Mouse (Mus musculus) testis, adult 2 months (tissue): Measurements from ENCODE around the gene Sorcs1.

ENCODE experiments used
- CTCF ChIP-seq: fragments of 200-500 bp; IDR thresholded peaks from 2 replicates; pipeline ENCODE4 v1.5.1; 2012; ENCODE audit warnings: low read depth, mild to moderate bottlenecking, inconsistent platforms, low read length, moderate library complexity; ENCODE audit not compliant: control insufficient read depth, insufficient read depth, insufficient replicate concordance
- POLR2A ChIP-seq: fragments of 200-500 bp; IDR thresholded peaks from 2 replicates; pipeline ENCODE4 v1.6.1; 2012; ENCODE audit warnings: low read depth, mild to moderate bottlenecking, inconsistent platforms, low read length, moderate library complexity; ENCODE audit not compliant: control insufficient read depth

DNA sequence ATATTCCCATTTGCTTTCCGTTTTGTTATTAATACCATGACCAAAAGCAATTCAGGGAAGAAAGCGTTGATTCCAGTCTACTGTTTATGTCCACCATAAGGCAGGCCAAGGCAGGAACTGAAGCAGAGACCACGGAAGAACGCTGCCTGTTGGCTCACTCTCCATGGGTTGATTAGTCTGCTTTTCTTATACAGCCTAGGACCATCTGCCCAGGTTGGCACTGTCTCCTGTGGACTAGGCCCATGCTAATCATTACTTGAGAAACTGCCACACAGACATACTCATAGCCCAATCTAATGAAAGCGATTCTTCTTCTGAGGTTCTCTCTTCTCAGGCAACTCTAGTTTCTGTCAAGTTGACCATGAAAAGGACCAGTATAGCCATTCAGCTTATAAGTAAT, 92.3 kb downstream of the Sorcs1 start:
- TF ChIP-seq CTCF (no peak), POLR2A (no peak)
